Mouse (Mus musculus): ENCODE data around the gene Fcrl5. TPM values are rescaled to one million over a fixed set of nuclear protein-coding genes. Genes with fewer than 3 reads are reported as not detected.

Gene Fcrl5
- total RNA-seq, 2 experiments from 2014 or later = 0.17 TPM; not detected in 1

- intact Hi-C loops (cut with DNase I) = loop anchor here (2.0 kb wide), 2 partner anchors 87 to 173 kb away; no protein-coding TSS in a partner anchor
- DNase-seq (ENCODE audit: low spot score in 2 of 2) = no peak
Measured at GRCm38 (mm10) chr3:87498266-87498665, 62.7 kb downstream of the Fcrl5 start.

GRCm38 (mm10) chr3:87499072-87499471, 63.5 kb downstream of the Fcrl5 start:
- DNase-seq (ENCODE audit: low spot score in 2 of 2) = peak; percentile 83 to 89
- intact Hi-C loops (cut with DNase I) = loop anchor here (2.0 kb wide), 2 partner anchors 88 to 174 kb away; no protein-coding TSS in a partner anchor

- intact Hi-C loops (cut with DNase I) = loop anchor here (5.0 kb wide), 1 partner anchor 468 kb away; no protein-coding TSS in a partner anchor
- peak in 1 of 2 experiments; percentile 15 for DNase-seq (ENCODE audit: low spot score in 2 of 2)
Measured at GRCm38 (mm10) chr3:87500088-87501055, 64.8 kb downstream of the Fcrl5 start.

- intact Hi-C loops (cut with DNase I) = loop anchor here (5.0 kb wide), 1 partner anchor 469 kb away; no protein-coding TSS in a partner anchor
- no peak for DNase-seq (ENCODE audit: low spot score in 2 of 2)
Measured at GRCm38 (mm10) chr3:87501151-87501550, 65.6 kb downstream of the Fcrl5 start.

- intact Hi-C loops (cut with DNase I) = loop anchor here (2.0 to 5.0 kb wide), 2 partner anchors 260 to 470 kb away; no protein-coding TSS in a partner anchor
Measured at GRCm38 (mm10) chr3:87502771-87503170, 67.2 kb downstream of the Fcrl5 start.

GRCm38 (mm10) chr3:87504330-87504729, 68.8 kb downstream of the Fcrl5 start:
- DNase-seq (ENCODE audit: low spot score in 2 of 2) = peak; percentile 51 to 53
- intact Hi-C loops (cut with DNase I) = loop anchor here (2.0 to 5.0 kb wide), 2 partner anchors 182 to 472 kb away; no protein-coding TSS in a partner anchor

More at GRCm38 (mm10) chr3:87502771-87503170, 67.2 kb downstream of the Fcrl5 start:
- DNase-seq (ENCODE audit: low spot score in 2 of 2) = no peak

GRCm38 (mm10) chr3:87504749-87505425, 69.3 kb downstream of the Fcrl5 start:
- intact Hi-C loops (cut with DNase I) = loop anchor here (2.0 to 5.0 kb wide), 2 partner anchors 182 to 473 kb away; no protein-coding TSS in a partner anchor
- no peak for DNase-seq (ENCODE audit: low spot score in 2 of 2)

GRCm38 (mm10) chr3:87506456-87507416, 71.2 kb downstream of the Fcrl5 start:
- intact Hi-C loops (cut with DNase I) = no loop called here
- no peak for DNase-seq (ENCODE audit: low spot score in 2 of 2)

GRCm38 (mm10) chr3:87508205-87508901, 72.8 kb downstream of the Fcrl5 start:
- DNase-seq (ENCODE audit: low spot score in 2 of 2) = peak; percentile 85 to 88
- intact Hi-C loops (cut with DNase I) = loop anchor here (1.0 kb wide), 1 partner anchor 54 kb away; no protein-coding TSS in a partner anchor

- intact Hi-C loops (cut with DNase I) = no loop called here
Measured at GRCm38 (mm10) chr3:87509061-87509460, 73.5 kb downstream of the Fcrl5 start.

GRCm38 (mm10) chr3:87510832-87511231, 75.3 kb downstream of the Fcrl5 start:
- intact Hi-C loops (cut with DNase I) = no loop called here
- DNase-seq (ENCODE audit: low spot score in 2 of 2) = no peak

More at GRCm38 (mm10) chr3:87509061-87509460, 73.5 kb downstream of the Fcrl5 start:
- DNase-seq (ENCODE audit: low spot score in 2 of 2) = no peak

- DNase-seq (ENCODE audit: low spot score in 2 of 2) = no peak
- intact Hi-C loops (cut with DNase I) = no loop called here
Measured at GRCm38 (mm10) chr3:87511971-87512765, 76.6 kb downstream of the Fcrl5 start.

GRCm38 (mm10) chr3:87515567-87516081, 80.1 kb downstream of the Fcrl5 start:
- intact Hi-C loops (cut with DNase I) = no loop called here

GRCm38 (mm10) chr3:87518425-87518824, 82.9 kb downstream of the Fcrl5 start:
- intact Hi-C loops (cut with DNase I) = no loop called here
- DNase-seq (ENCODE audit: low spot score in 2 of 2) = no peak

More at GRCm38 (mm10) chr3:87515567-87516081, 80.1 kb downstream of the Fcrl5 start:
- no peak for DNase-seq (ENCODE audit: low spot score in 2 of 2)

- intact Hi-C loops (cut with DNase I) = no loop called here
- DNase-seq (ENCODE audit: low spot score in 2 of 2) = no peak
Measured at GRCm38 (mm10) chr3:87521126-87521525, 85.6 kb downstream of the Fcrl5 start.

GRCm38 (mm10) chr3:87521833-87522232, 86.3 kb downstream of the Fcrl5 start:
- DNase-seq (ENCODE audit: low spot score in 2 of 2) = no peak
- intact Hi-C loops (cut with DNase I) = no loop called here

GRCm38 (mm10) chr3:87523701-87524100, 88.1 kb downstream of the Fcrl5 start:
- DNase-seq (ENCODE audit: low spot score in 2 of 2) = no peak
- intact Hi-C loops (cut with DNase I) = no loop called here
